Mouse (Mus musculus) midbrain, embryonic 11.5 days (tissue): ENCODE results near the gene Glis3. TPM values are rescaled to one million over a fixed set of nuclear protein-coding genes. Genes with fewer than 3 reads are reported as not detected.

ENCODE experiments used
- ATAC-seq: fragments of 200-750 bp; cut with Nextera tagmentation; 2 replicates; pipeline ENCODE4 v1.8.0; 2017; ENCODE audit warnings: moderate TSS enrichment, moderate library complexity; ENCODE audit not compliant: low FRiP score
- DNase-seq: peaks from one replicate; pipeline ENCODE4 v3.0.0; 2015; ENCODE audit warnings: low spot score; ENCODE audit errors: missing footprints
- H3K27ac ChIP-seq: fragments of 300-500 bp; sonication (generic); 2 replicates; pipeline ENCODE4 v1.5.1; 2014; ENCODE audit warnings: low read depth, low read length
- H3K27me3 ChIP-seq: fragments of 300-500 bp; sonication (generic); 2 replicates; pipeline ENCODE4 v1.6.1; 2014; ENCODE audit warnings: mild to moderate bottlenecking, low read length, moderate library complexity, mixed read lengths; ENCODE audit not compliant: control insufficient read depth, insufficient read depth
- H3K36me3 ChIP-seq: fragments of 300-500 bp; sonication (generic); 2 replicates; pipeline ENCODE4 v1.6.1; 2014; ENCODE audit warnings: mild to moderate bottlenecking, low read length, moderate library complexity, mixed read lengths; ENCODE audit not compliant: control insufficient read depth, insufficient read depth
- H3K4me1 ChIP-seq: fragments of 300-500 bp; sonication (generic); 2 replicates; pipeline ENCODE4 v1.6.1; 2014; ENCODE audit warnings: low read length; ENCODE audit not compliant: control insufficient read depth, insufficient read depth
- H3K4me2 ChIP-seq: fragments of 300-500 bp; sonication (generic); 2 replicates; pipeline ENCODE4 v1.6.1; 2014; ENCODE audit warnings: mild to moderate bottlenecking, moderate library complexity
- H3K4me3 ChIP-seq: fragments of 300-500 bp; sonication (generic); 2 replicates; pipeline ENCODE4 v1.5.1; 2014; ENCODE audit warnings: low read depth, low read length
- H3K9ac ChIP-seq: fragments of 300-500 bp; sonication (generic); 2 replicates; pipeline ENCODE4 v1.6.1; 2014; ENCODE audit warnings: low read length
- H3K9me3 ChIP-seq: fragments of 300-500 bp; sonication (generic); 2 replicates; pipeline ENCODE4 v1.6.1; 2016; ENCODE audit warnings: low read length; ENCODE audit not compliant: control insufficient read depth
- WGBS: fragments of 180-500 bp; shearing (Covaris S2); extraction: QIAGEN DNeasy Blood & Tissue Kit; methylation state at CpG from one replicate; pipeline ENCODE4 v1.1.7; 2014; 5-methylcytosine and 5-hydroxymethylcytosine counted together
- polyA plus RNA-seq: library from polyadenylated mRNA; unstranded; fragments of >200 nt; fragmentation: Nextera tagmentation; extraction: Ambion mirVana; gene quantifications from 2 replicates; pipeline ENCODE4 v1.2.1, GENCODE M21; 2014

Glis3 gene
- polyA plus RNA-seq, 1 experiment from 2014 or later = 1.9 TPM

DNA sequence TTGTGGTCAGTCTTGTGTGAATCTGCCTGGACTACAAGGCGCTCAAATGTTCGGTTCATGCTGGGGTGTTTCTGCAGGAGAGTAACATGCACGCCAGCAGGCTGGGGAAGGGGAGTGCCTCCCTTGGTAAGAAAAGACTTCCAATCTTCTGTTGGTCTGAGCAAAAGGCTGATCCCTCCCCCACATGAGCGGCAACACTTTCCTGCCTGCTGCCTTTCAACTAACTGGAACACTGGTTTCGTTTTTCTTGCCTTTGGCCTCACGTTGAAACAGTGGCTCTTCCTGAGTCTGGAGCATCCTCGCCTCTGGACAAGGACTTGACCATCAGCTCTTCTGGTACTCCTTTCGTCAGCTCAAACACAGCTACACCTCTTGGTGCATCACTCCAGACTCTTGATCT, 17.4 kb downstream of the Glis3 start:
- 72% methylated on average over 8 of the region's 8 CpGs for WGBS
- DNase-seq (no peak), ATAC-seq (no peak)
- no peaks in the 10 kb centered on the region for H3K27me3 ChIP-seq
- no peaks in the 10 kb centered on the region for H3K4me1 ChIP-seq
- H3K36me3 ChIP-seq = no peaks in the 10 kb centered on the region
- H3K4me3 ChIP-seq = no peak overlapping the region
- H3K9me3 ChIP-seq = no peaks in the 10 kb centered on the region
- no peak overlapping the region for H3K27ac ChIP-seq
- H3K9ac ChIP-seq = no peak overlapping the region
- H3K4me2 ChIP-seq = no peak overlapping the region

DNA sequence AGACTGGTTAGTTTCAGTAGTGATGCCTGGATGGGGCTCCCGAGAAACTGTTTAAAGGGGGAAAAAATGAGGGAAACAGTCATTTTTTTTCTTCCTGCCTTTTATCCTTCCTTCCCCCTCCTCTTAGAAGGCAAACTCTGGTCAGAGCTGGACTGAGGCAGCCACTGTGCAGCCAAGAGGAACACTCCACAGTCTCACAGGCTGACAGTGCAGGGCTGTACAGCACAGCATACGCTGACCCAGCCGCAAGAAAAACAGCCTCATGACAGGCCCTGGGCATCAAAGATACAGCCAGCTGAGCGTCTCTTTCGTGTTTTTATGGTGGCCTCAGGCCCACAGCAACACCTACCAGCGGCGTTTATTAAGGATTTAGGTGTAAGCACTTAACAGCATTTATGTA, 19.0 kb downstream of the Glis3 start:
- H3K27ac ChIP-seq = no peak overlapping the region
- no peaks in the 10 kb centered on the region for H3K27me3 ChIP-seq
- ATAC-seq (no peak), DNase-seq (no peak)
- no peak overlapping the region for H3K4me3 ChIP-seq
- no peak overlapping the region for H3K9ac ChIP-seq
- H3K4me1 ChIP-seq = no peaks in the 10 kb centered on the region
- H3K9me3 ChIP-seq = no peaks in the 10 kb centered on the region
- H3K36me3 ChIP-seq = no peaks in the 10 kb centered on the region
- no peak overlapping the region for H3K4me2 ChIP-seq
- WGBS = 79% methylated on average over 7 of the region's 7 CpGs

DNA sequence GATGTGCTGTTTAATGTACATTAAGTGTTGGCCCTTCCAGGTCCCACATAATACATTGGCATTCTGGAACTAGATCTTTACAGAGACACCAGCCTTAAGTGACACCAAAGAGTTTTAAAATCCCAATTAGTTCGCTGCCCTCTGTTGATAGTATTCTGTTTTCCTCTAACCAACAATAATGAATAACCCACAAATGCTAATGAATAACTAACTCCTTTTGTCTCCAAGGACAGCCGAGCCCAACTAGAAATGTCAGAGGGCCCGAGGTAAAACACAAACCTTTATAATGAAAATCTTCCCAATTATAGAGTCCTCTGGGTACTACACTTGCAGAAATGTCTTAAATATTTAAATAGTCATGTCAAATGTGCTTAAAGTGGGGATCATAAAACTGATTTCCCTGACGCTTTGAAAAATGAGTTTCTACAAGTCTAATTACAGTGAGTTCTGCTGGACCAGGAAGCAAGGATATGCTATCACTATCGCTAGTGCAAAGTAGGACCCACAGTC, 22.1 kb downstream of the Glis3 start:
- Histone ChIP-seq H3K9me3 (no peaks in the 10 kb centered on the region), H3K4me2 (no peak overlapping the region), H3K27me3 (no peaks in the 10 kb centered on the region), H3K36me3 (no peaks in the 10 kb centered on the region), H3K9ac (no peak overlapping the region), H3K27ac (no peak overlapping the region), H3K4me3 (no peak overlapping the region), H3K4me1 (no peaks in the 10 kb centered on the region)
- 75% methylated on average over 5 of the region's 5 CpGs for WGBS
- DNase-seq (no peak), ATAC-seq (no peak)

DNA sequence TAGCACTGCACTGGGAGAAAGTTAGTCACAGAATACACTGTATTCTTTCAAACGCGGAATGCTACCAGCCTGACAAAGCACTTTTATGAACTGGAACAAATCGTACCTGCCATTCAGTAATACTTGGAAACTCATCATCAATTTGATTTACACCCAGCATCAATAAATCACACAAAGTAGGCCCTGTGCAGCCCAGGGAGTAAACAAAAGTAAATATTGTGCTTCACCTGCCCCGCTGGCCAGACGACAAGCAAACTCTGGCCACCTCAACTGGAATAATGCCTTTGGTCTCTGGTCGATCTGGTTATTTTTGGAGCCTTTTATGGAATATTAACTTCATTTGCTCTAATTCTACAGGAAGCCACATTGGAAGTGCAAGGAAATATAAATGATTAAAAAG, 23.0 kb downstream of the Glis3 start:
- no peak overlapping the region for H3K9ac ChIP-seq
- WGBS = 89% methylated on average over 6 of the region's 6 CpGs
- ATAC-seq = no peak
- no peaks in the 10 kb centered on the region for H3K36me3 ChIP-seq
- no peaks in the 10 kb centered on the region for H3K9me3 ChIP-seq
- no peak overlapping the region for H3K4me2 ChIP-seq
- H3K27ac ChIP-seq = no peak overlapping the region
- no peak for DNase-seq
- no peaks in the 10 kb centered on the region for H3K27me3 ChIP-seq
- no peaks in the 10 kb centered on the region for H3K4me1 ChIP-seq
- H3K4me3 ChIP-seq = no peak overlapping the region

- no peak overlapping the region for H3K9ac ChIP-seq
- DNase-seq (no peak), ATAC-seq (no peak)
- no peaks in the 10 kb centered on the region for H3K36me3 ChIP-seq
- no peaks in the 10 kb centered on the region for H3K27me3 ChIP-seq
- no peak overlapping the region for H3K4me3 ChIP-seq
- no peaks in the 10 kb centered on the region for H3K9me3 ChIP-seq
- whole genome bisulfite sequencing = 86% methylated on average over 7 of the region's 7 CpGs
- H3K27ac ChIP-seq = no peak overlapping the region
- H3K4me1 ChIP-seq = no peaks in the 10 kb centered on the region
- H3K4me2 ChIP-seq = no peak overlapping the region
Observed at GRCm38 (mm10) chr19:28655166-28655565, 24.7 kb downstream of the Glis3 start.

GRCm38 (mm10) chr19:28650836-28651235, 29.0 kb downstream of the Glis3 start:
- ATAC-seq (no peak), DNase-seq (no peak)
- Histone ChIP-seq H3K27ac (no peak overlapping the region), H3K36me3 (no peaks in the 10 kb centered on the region), H3K4me2 (no peak overlapping the region), H3K4me1 (no peaks in the 10 kb centered on the region), H3K9ac (no peak overlapping the region), H3K27me3 (no peaks in the 10 kb centered on the region), H3K4me3 (no peak overlapping the region), H3K9me3 (no peaks in the 10 kb centered on the region)
- 88% methylated on average over 5 of the region's 5 CpGs for WGBS

- H3K4me3 ChIP-seq = no peak overlapping the region
Observed at GRCm38 (mm10) chr19:28649489-28649888, 30.4 kb downstream of the Glis3 start.

GRCm38 (mm10) chr19:28648881-28649280, 31.0 kb downstream of the Glis3 start:
- 59% methylated on average over 4 of the region's 4 CpGs for WGBS
- H3K36me3 ChIP-seq = no peaks in the 10 kb centered on the region
- H3K9ac ChIP-seq = no peak overlapping the region
- no peak overlapping the region for H3K27ac ChIP-seq
- DNase-seq (no peak), ATAC-seq (peak; percentile 52; the same call in 1 of the 2 replicates)
- H3K4me1 ChIP-seq = no peaks in the 10 kb centered on the region
- H3K9me3 ChIP-seq = no peaks in the 10 kb centered on the region
- H3K4me3 ChIP-seq = no peak overlapping the region
- H3K4me2 ChIP-seq = no peak overlapping the region
- H3K27me3 ChIP-seq = no peaks in the 10 kb centered on the region

More at GRCm38 (mm10) chr19:28649489-28649888, 30.4 kb downstream of the Glis3 start:
- DNase-seq = no peak
- WGBS = 86% methylated on average over 5 of the region's 5 CpGs
- Histone ChIP-seq H3K9ac (no peak overlapping the region), H3K9me3 (no peaks in the 10 kb centered on the region), H3K4me1 (no peaks in the 10 kb centered on the region), H3K27ac (no peak overlapping the region), H3K36me3 (no peaks in the 10 kb centered on the region), H3K4me2 (no peak overlapping the region), H3K27me3 (no peaks in the 10 kb centered on the region)
- no peak for ATAC-seq

DNA sequence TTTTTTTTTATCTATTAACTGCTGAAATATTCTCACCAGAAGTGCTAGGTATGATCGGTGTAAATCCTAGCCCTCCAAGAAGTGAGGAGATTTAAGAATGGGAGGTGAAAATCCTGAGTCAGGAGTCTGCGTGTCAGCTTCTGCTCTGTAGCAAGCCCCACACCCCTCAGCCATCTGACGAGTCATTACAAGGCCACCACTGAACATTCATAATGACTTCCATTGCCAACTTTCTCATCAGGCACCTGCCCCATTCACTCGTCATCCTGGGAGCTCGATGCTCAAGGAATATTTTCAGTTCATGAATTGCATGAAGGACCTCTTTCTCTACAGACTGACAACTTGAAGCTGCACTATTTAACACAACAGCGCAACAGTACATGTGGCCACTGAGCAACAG, 32.5 kb downstream of the Glis3 start:
- Histone ChIP-seq H3K36me3 (no peaks in the 10 kb centered on the region), H3K9me3 (no peaks in the 10 kb centered on the region), H3K4me1 (no peaks in the 10 kb centered on the region), H3K9ac (no peak overlapping the region), H3K27ac (no peak overlapping the region), H3K27me3 (no peaks in the 10 kb centered on the region), H3K4me3 (no peak overlapping the region), H3K4me2 (no peak overlapping the region)
- DNase-seq (no peak), ATAC-seq (no peak)
- 89% methylated on average over 6 of the region's 6 CpGs for WGBS

DNA sequence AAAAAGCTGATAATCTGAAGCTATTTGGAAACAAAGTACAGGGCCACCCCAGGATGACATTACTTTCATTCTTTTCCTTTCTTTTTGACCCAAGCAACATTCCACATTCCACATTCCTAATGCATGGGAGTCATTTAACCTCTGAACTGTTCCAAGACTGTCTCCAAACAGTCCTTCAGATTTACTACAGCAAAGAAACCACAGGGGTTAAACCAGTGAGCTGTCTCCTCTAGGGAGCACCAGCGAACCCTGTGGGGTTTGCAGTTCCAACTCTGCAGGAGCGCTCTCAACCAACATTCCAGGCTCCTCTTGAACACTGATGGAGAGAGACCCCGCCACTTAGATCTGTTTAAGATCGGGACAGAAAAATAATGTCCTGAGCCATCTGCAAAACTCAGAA, 33.6 kb downstream of the Glis3 start:
- Histone ChIP-seq H3K4me3 (no peak overlapping the region), H3K4me2 (no peak overlapping the region), H3K4me1 (no peaks in the 10 kb centered on the region), H3K9ac (no peak overlapping the region), H3K27me3 (no peaks in the 10 kb centered on the region), H3K9me3 (no peaks in the 10 kb centered on the region), H3K36me3 (no peaks in the 10 kb centered on the region), H3K27ac (no peak overlapping the region)
- WGBS = 54% methylated on average over 4 of the region's 4 CpGs
- no peak for DNase-seq
- no peak for ATAC-seq
